Mouse (Mus musculus) ES-Bruce4 (cell line): ENCODE results near the gene Adgrg5.

Experiments
- CTCF ChIP-seq: IDR thresholded peaks from one replicate; pipeline ENCODE4 v1.8.1; 2011; ENCODE audit warnings: low read depth, low read length
- POLR2A ChIP-seq: IDR thresholded peaks from one replicate; pipeline ENCODE4 v1.8.1; 2011; ENCODE audit warnings: low read length; ENCODE audit not compliant: insufficient read depth

DNA sequence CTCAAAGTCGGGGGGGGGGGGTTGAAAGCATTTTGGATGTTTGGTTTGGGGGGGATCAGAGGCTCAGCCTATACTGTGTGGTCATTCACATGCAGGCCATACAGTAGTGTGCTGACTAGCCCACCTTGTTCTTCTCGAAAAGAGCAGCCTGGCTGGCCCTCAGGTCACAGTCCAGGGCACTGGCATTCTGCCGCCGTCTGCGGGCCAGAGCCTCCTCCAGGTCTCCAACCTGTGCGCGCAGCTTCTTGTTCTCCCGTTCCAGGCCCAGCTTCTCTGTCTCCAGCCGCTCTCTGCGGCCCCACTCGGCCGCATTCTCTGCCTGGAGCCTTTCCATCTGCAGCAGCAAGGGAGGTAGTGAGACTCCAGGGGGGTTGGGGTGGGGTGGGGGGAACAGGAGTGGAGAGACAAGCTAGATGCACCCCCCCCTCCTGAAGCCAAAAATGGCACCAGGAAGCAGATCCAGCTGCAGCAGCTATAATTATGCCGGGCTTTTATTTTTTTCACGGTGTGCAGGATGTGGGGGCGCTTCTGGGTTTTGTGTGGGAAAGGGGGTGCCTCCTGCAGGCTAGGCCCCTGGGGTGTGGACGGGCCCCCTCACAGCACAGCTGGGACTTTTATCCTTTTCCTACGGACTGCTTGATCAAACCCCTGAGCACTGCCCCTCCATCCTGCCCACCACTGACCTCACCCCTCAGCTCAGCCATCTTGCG, 15.7 kb upstream of the Adgrg5 start:
- TF ChIP-seq CTCF (no peak), POLR2A (no peak)
